Mouse (Mus musculus) kidney, embryonic 15.5 days (tissue): ENCODE results near the gene Gm11084. TPM values are rescaled to one million over a fixed set of nuclear protein-coding genes. Genes with fewer than 3 reads are reported as not detected.

ENCODE experiments used
- microRNA-seq: library from miRNA; unstranded; fragments of <30 nt; microRNA quantifications from one replicate; pipeline ENCODE4, GENCODE M21; 2016
- polyA plus RNA-seq: library from polyadenylated mRNA; unstranded; fragments of >200 nt; fragmentation: Nextera tagmentation; extraction: Ambion mirVana; gene quantifications from 2 replicates; pipeline ENCODE4 v1.2.1, GENCODE M21; 2015

Gene Gm11084
- polyA plus RNA-seq, 1 experiment from 2014 or later = not detected

Small RNA genes within 50 kb of the gene (microRNA-seq; reads per million reads assigned to microRNA genes)
- not detected for gene Gm25960

Other genes starting within 250 kb of the Gm11084 start
- gene Sp3, start 6.3 kb downstream of the Gm11084 start, polyA plus RNA-seq = 54.6 and 54.7 TPM in 2 replicates
- 88.9 and 97.6 TPM in 2 replicates for gene Ola1, start 232.2 kb upstream of the Gm11084 start, polyA plus RNA-seq